Mouse (Mus musculus) kidney, postnatal 0 days (tissue): ENCODE measurements around the gene Vmn1r181. TPM values are rescaled to one million over a fixed set of nuclear protein-coding genes. Genes with fewer than 3 reads are reported as not detected.
A peak's percentile ranks its signal among the peaks of the same experiment; 100 is the strongest.
"Not testable (repeated sequence)": the region's sequence is repeated elsewhere in the genome, so short reads cannot be mapped to it uniquely, and the experiment has no call there.

Experiments used
- ATAC-seq: fragments of 200-750 bp; cut with Nextera tagmentation; replicated peaks from 2 replicates; pipeline ENCODE4 v1.8.0; 2017; ENCODE audit warnings: low read depth, moderate number of reproducible peaks, moderate TSS enrichment, moderate library complexity; ENCODE audit not compliant: low FRiP score
- DNase-seq: peaks from one replicate; pipeline ENCODE4 v3.0.0-alpha.2; 2016; ENCODE audit warnings: low spot score
- H3K27ac ChIP-seq: fragments of 300-500 bp; sonication (generic); 2 replicates; pipeline ENCODE4 v1.5.1; 2014; ENCODE audit warnings: mild to moderate bottlenecking
- H3K27me3 ChIP-seq: fragments of 300-500 bp; sonication (generic); 2 replicates; pipeline ENCODE4 v1.6.1; 2014; ENCODE audit warnings: low read length, mixed read lengths; ENCODE audit not compliant: insufficient read depth
- H3K36me3 ChIP-seq: fragments of 300-500 bp; sonication (generic); 2 replicates; pipeline ENCODE4 v1.6.1; 2014; ENCODE audit warnings: low read length, mixed read lengths; ENCODE audit not compliant: insufficient read depth
- H3K4me1 ChIP-seq: fragments of 300-500 bp; sonication (generic); replicated peaks from 2 replicates; pipeline ENCODE4 v1.6.1; 2014; ENCODE audit warnings: antibody characterized with exemption, low read length, mixed read lengths; ENCODE audit not compliant: insufficient read depth
- H3K4me2 ChIP-seq: fragments of 300-500 bp; sonication (generic); 2 replicates; pipeline ENCODE4 v1.6.1; 2014; ENCODE audit warnings: mild to moderate bottlenecking, low read length, moderate library complexity, mixed read lengths
- H3K4me3 ChIP-seq: fragments of 300-500 bp; sonication (generic); replicated peaks from 2 replicates; pipeline ENCODE4 v1.5.1; 2014; ENCODE audit warnings: low read depth, low read length
- H3K9ac ChIP-seq: fragments of 300-500 bp; sonication (generic); 2 replicates; pipeline ENCODE4 v1.6.1; 2014; ENCODE audit warnings: low read depth, low read length
- H3K9me3 ChIP-seq: fragments of 300-500 bp; sonication (generic); replicated peaks from 2 replicates; pipeline ENCODE4 v1.6.1; 2016; ENCODE audit warnings: low read length, inconsistent platforms, mixed read lengths
- CTCF ChIP-seq: IDR thresholded peaks from 2 replicates; pipeline ENCODE4 v1.5.1; 2016; ENCODE audit warnings: antibody characterized with exemption, low read depth, mild to moderate bottlenecking, moderate library complexity
- WGBS: fragments of 180-500 bp; shearing (Covaris S2); extraction: QIAGEN DNeasy Blood & Tissue Kit; methylation state at CpG from one replicate; pipeline ENCODE4 v1.1.7; 2014; 5-methylcytosine and 5-hydroxymethylcytosine counted together
- polyA plus RNA-seq: library from polyadenylated mRNA; unstranded; fragments of >200 nt; fragmentation: Nextera tagmentation; extraction: Ambion mirVana; gene quantifications from 2 replicates; pipeline ENCODE4 v1.2.1, GENCODE M21; 2015

Gene Vmn1r181
- polyA plus RNA-seq: not detected in 2 replicates

GRCm38 (mm10) chr7:23974315-23974714 is at the start of gene Vmn1r181:
Gene Vmn1r181 (plus strand): TSS chr7:23974615.
- H3K36me3 ChIP-seq, H3K9ac ChIP-seq, DNase-seq, H3K9me3 ChIP-seq, H3K4me2 ChIP-seq, H3K27ac ChIP-seq, ATAC-seq, H3K4me3 ChIP-seq, H3K27me3 ChIP-seq, H3K4me1 ChIP-seq: not testable (repeated sequence)
- 82% methylated on average over 9 of the region's 9 CpGs for WGBS

- no peak for TF ChIP-seq CTCF
- H3K36me3 ChIP-seq: no peaks in the 10 kb centered on the region
- no peaks in the 10 kb centered on the region for H3K27me3 ChIP-seq
- DNase-seq (no peak), ATAC-seq (no peak)
- no peaks in the 10 kb centered on the region for H3K4me1 ChIP-seq
- H3K4me2 ChIP-seq: no peak within 1 kb of the TSS
- H3K9ac ChIP-seq: no peak within 1 kb of the TSS
- H3K4me3 ChIP-seq: no peak within 1 kb of the TSS
- H3K27ac ChIP-seq: no peak within 1 kb of the TSS
- H3K9me3 ChIP-seq: no peaks in the 10 kb centered on the region
- WGBS: 43% methylated on average over 2 of the region's 2 CpGs
Measured at GRCm38 (mm10) chr7:23926678-23927077, 47.7 kb upstream of the Vmn1r181 start, which contains the start of gene Vmn1r179. Gene Vmn1r179 (plus strand): TSS chr7:23926978.

GRCm38 (mm10) chr7:23950332-23950731 is 24.1 kb upstream of the Vmn1r181 start, which contains the start of gene Vmn1r180:
Gene Vmn1r180 (plus strand): TSS chr7:23950632.
- H3K36me3 ChIP-seq: no peaks in the 10 kb centered on the region
- no peak for DNase-seq
- no peak within 1 kb of the TSS for H3K4me3 ChIP-seq
- no peak for TF ChIP-seq CTCF
- H3K9me3 ChIP-seq: no peaks in the 10 kb centered on the region
- H3K27me3 ChIP-seq: no peaks in the 10 kb centered on the region
- H3K9ac ChIP-seq: no peak within 1 kb of the TSS
- no peak within 1 kb of the TSS for H3K27ac ChIP-seq
- no peak for ATAC-seq
- H3K4me2 ChIP-seq: no peak within 1 kb of the TSS
- H3K4me1 ChIP-seq: no peaks in the 10 kb centered on the region

GRCm38 (mm10) chr7:23968044-23968443 is 6.4 kb upstream of the Vmn1r181 start:
- not testable (repeated sequence) for H3K9me3 ChIP-seq, H3K4me1 ChIP-seq, H3K27me3 ChIP-seq, H3K4me2 ChIP-seq, H3K4me3 ChIP-seq, H3K27ac ChIP-seq, ATAC-seq, H3K36me3 ChIP-seq, H3K9ac ChIP-seq
- TF ChIP-seq CTCF: peak; percentile 50
- 49% methylated on average over 3 of the region's 3 CpGs for WGBS
- peak; percentile 4 for DNase-seq

DNA sequence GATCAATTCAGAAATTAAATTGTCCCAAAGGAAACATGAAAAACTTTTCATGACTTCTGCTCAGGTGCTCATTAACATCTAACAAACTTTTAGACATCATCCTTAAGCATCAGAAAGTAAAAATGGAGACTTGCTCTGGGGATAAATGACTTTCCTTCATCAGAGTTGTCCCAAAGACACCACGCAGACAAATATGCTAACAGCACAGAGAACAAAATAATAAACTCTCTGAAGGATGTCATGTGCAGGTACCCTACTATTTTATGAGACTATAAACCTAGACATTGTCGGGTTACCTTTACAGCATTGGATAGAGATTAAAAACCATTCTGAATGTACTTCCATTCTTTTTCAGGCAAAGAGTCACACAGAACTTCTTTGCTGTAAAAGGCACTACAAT is 27.0 kb downstream of the Vmn1r181 start, which contains the start of gene V1rd19:
V1rd19 (plus strand) TSS at position 301 of the 400 bp plus-strand sequence.
- Histone ChIP-seq H3K27me3 (no peaks in the 10 kb centered on the region), H3K27ac (no peak within 1 kb of the TSS), H3K9ac (no peak within 1 kb of the TSS), H3K4me3 (no peak within 1 kb of the TSS), H3K36me3 (no peaks in the 10 kb centered on the region), H3K4me1 (no peaks in the 10 kb centered on the region), H3K4me2 (no peak within 1 kb of the TSS), H3K9me3 (no peaks in the 10 kb centered on the region)
- no peak for TF ChIP-seq CTCF
- ATAC-seq: no peak
- no peak for DNase-seq
- 64% methylated on average over 2 of the region's 2 CpGs for WGBS

Other genes starting within 250 kb of the Vmn1r181 start
- not detected in 2 replicates for gene Vmn1r174, start 222.3 kb upstream of the Vmn1r181 start, polyA plus RNA-seq
- gene Vmn1r175, start 164.0 kb upstream of the Vmn1r181 start, polyA plus RNA-seq: not detected in 2 replicates
- not detected in 2 replicates for gene Vmn1r176, start 137.2 kb upstream of the Vmn1r181 start, polyA plus RNA-seq
- gene Vmn1r177, start 108.2 kb upstream of the Vmn1r181 start, polyA plus RNA-seq: not detected in 2 replicates
- not detected in 2 replicates for gene Vmn1r178, start 82.6 kb upstream of the Vmn1r181 start, polyA plus RNA-seq
- gene Vmn1r179, start 47.6 kb upstream of the Vmn1r181 start, polyA plus RNA-seq: not detected in 2 replicates
- not detected in 2 replicates for gene Vmn1r180, start 24.0 kb upstream of the Vmn1r181 start, polyA plus RNA-seq
- gene V1rd19, start 27.1 kb downstream of the Vmn1r181 start, polyA plus RNA-seq: not detected in 2 replicates
- gene Vmn1r183, start 78.6 kb downstream of the Vmn1r181 start, polyA plus RNA-seq: not detected in 2 replicates
- gene Zfp180, start 107.3 kb downstream of the Vmn1r181 start, polyA plus RNA-seq: 12.1 and 13.6 TPM in 2 replicates
- gene Zfp112, start 137.7 kb downstream of the Vmn1r181 start, polyA plus RNA-seq: 4.5 and 4.6 TPM in 2 replicates
- 12.4 and 13.3 TPM in 2 replicates for gene Zfp235, start 159.6 kb downstream of the Vmn1r181 start, polyA plus RNA-seq
- gene Zfp114, start 200.4 kb downstream of the Vmn1r181 start, polyA plus RNA-seq: 2.2 and 2.4 TPM in 2 replicates
- gene Zfp111, start 236.8 kb downstream of the Vmn1r181 start, polyA plus RNA-seq: 6.3 and 7.4 TPM in 2 replicates